Comparison of ENCODE assay signal across 22 mouse cellular contexts in genomic region chr19:25311626-25312025, GRCm38 (mm10).
A peak's percentile ranks its signal among the peaks of the same experiment; 100 is the strongest.
DNase-seq lines count a peak whose midpoint lies in the region; ATAC-seq and TF ChIP-seq lines count a peak whose summit lies in the region.
"Had no signal": no experiment of that assay in that cellular context is flagged by ENCODE, and none has a peak within 500 bp of the region (broad histone marks: within the 10 kb centered on the region; RNA-seq: fewer than 3 reads in every experiment).

No protein-coding gene starts in this region.

- intact Hi-C loops in heart, postnatal 14 days (cut with DNase I), result loop anchor here (5.0 kb wide), 1 partner anchor 89 kb away; no protein-coding TSS in a partner anchor

- no peaks in the 10 kb centered on the region for H3K9me3 ChIP-seq in heart, embryonic 10.5 days
- no peaks in the 10 kb centered on the region for H3K9me3 ChIP-seq in kidney, embryonic 14.5 days (ENCODE audit: control insufficient read depth, low read length)
- H3K9me3 ChIP-seq: embryonic facial prominence, embryonic 15.5 days; forebrain, embryonic 10.5 days; intestine, embryonic 15.5 days; midbrain, embryonic 12.5 days had no signal

- H3K36me3 ChIP-seq in heart, embryonic 10.5 days, result no peaks in the 10 kb centered on the region
- no peaks in the 10 kb centered on the region for H3K36me3 ChIP-seq in kidney, embryonic 14.5 days (ENCODE audit: control insufficient read depth, insufficient read depth, low read length)
- H3K36me3 ChIP-seq in testis, adult 2 months (ENCODE audit: control insufficient read depth, insufficient read depth, low read length), result no peaks in the 10 kb centered on the region
- H3K36me3 ChIP-seq: embryonic facial prominence, embryonic 15.5 days; forebrain, embryonic 10.5 days; intestine, embryonic 15.5 days; midbrain, embryonic 12.5 days had no signal

- no peak for TF ChIP-seq POLR2A in testis, adult 2 months (IDR thresholded peaks at IDR 0.05; ENCODE audit: control insufficient read depth, low read depth, low read length)

- no peak overlapping the region for H3K4me3 ChIP-seq in heart, embryonic 10.5 days
- no peak overlapping the region for H3K4me3 ChIP-seq in kidney, embryonic 14.5 days (ENCODE audit: low read length)
- no peak overlapping the region for H3K4me3 ChIP-seq in testis, adult 2 months (ENCODE audit: control insufficient read depth, low read depth, low read length)
- H3K4me3 ChIP-seq: embryonic facial prominence, embryonic 15.5 days; forebrain, embryonic 10.5 days; gastrocnemius, adult 2 months; intestine, embryonic 15.5 days; midbrain, embryonic 12.5 days had no signal

- H3K27me3 ChIP-seq in heart, embryonic 10.5 days (ENCODE audit: insufficient read depth, poor library complexity, severe bottlenecking), result no peaks in the 10 kb centered on the region
- no peaks in the 10 kb centered on the region for H3K27me3 ChIP-seq in kidney, embryonic 14.5 days (ENCODE audit: control insufficient read depth, insufficient read depth, low read length)
- H3K27me3 ChIP-seq in testis, adult 2 months (ENCODE audit: control insufficient read depth, insufficient read depth, low read length), result no peaks in the 10 kb centered on the region
- H3K27me3 ChIP-seq: embryonic facial prominence, embryonic 15.5 days; intestine, embryonic 15.5 days; midbrain, embryonic 12.5 days had no signal

- no peak overlapping the region for H3K9ac ChIP-seq in kidney, embryonic 14.5 days (ENCODE audit: low read depth, low read length)
- H3K9ac ChIP-seq: embryonic facial prominence, embryonic 15.5 days; hindbrain, embryonic 14.5 days; intestine, embryonic 15.5 days; midbrain, embryonic 12.5 days had no signal

- no peak for DNase-seq in heart, embryonic 10.5 days (ENCODE audit: low spot score)
- no peak for DNase-seq in heart, postnatal 14 days
- no peak for DNase-seq in kidney, adult 18-20 months
- no peak for DNase-seq in testis, postnatal 10 days (ENCODE audit: low spot score)
- DNase-seq in layer of hippocampus, adult 9-11 months, result no peak
- DNase-seq: adrenal gland, adult 8-10 months; cerebellum, postnatal 14 days; gastrocnemius, adult 2 months; layer of hippocampus, postnatal 36 days; left cerebral cortex, postnatal 4 days; lung, adult 18-20 months; lung, postnatal 4 days; right cerebral cortex, postnatal 14 days; thymus, adult 18-20 months had no signal

- H3K4me2 ChIP-seq in kidney, embryonic 14.5 days (replicated peaks; ENCODE audit: low read depth, low read length), result no peak overlapping the region
- H3K4me2 ChIP-seq: embryonic facial prominence, embryonic 15.5 days; hindbrain, embryonic 14.5 days; intestine, embryonic 15.5 days; midbrain, embryonic 12.5 days had no signal

- 23% methylated on average over 7 of the region's 7 CpGs for WGBS in heart, embryonic 10.5 days
- 32% methylated on average over 7 of the region's 7 CpGs for WGBS in kidney, embryonic 14.5 days

- H3K4me1 ChIP-seq in heart, embryonic 10.5 days, result peaks cover 80% of the 10 kb centered on the region
- H3K4me1 ChIP-seq in kidney, embryonic 14.5 days (ENCODE audit: control insufficient read depth, insufficient read depth, low read length), result peaks cover 15% of the 10 kb centered on the region
- H3K4me1 ChIP-seq in testis, adult 2 months (ENCODE audit: control insufficient read depth, insufficient read depth, low read length), result no peaks in the 10 kb centered on the region; the same call in 1 of the 2 replicates

- peak overlapping the region; percentile 77 for H3K27ac ChIP-seq in heart, embryonic 10.5 days
- no peak overlapping the region for H3K27ac ChIP-seq in kidney, embryonic 14.5 days (ENCODE audit: low read depth, low read length)
- 0 out of 2 replicates have a peak overlapping the region, but pooled peaks have one; percentile 8 for H3K27ac ChIP-seq in testis, adult 2 months (ENCODE audit: control insufficient read depth, insufficient read depth, low read depth, low read length)
- H3K27ac ChIP-seq: embryonic facial prominence, embryonic 15.5 days; gastrocnemius, adult 2 months; hindbrain, embryonic 14.5 days; intestine, embryonic 15.5 days; midbrain, embryonic 12.5 days had no signal

- ATAC-seq in kidney, embryonic 14.5 days (ENCODE audit: low FRiP score, low TSS enrichment), result peak; percentile 44; the same call in 1 of the 2 replicates
- no peak for ATAC-seq in megakaryocyte progenitor cell, adult 5-6 weeks (replicated peaks; ENCODE audit: poor library complexity)
- ATAC-seq: intestine, embryonic 15.5 days had no signal

- no peak for TF ChIP-seq CTCF in testis, adult 2 months (IDR thresholded peaks at IDR 0.05; ENCODE audit: control insufficient read depth, insufficient read depth, insufficient replicate concordance, low read depth, low read length)
